Mouse (Mus musculus) thymus, adult 2 months (tissue): ENCODE measurements at regions not wholly inside any gene's neighbourhood (a gene's known extent, or its start where the extent isn't known, plus 50 kb on each side); places are given as distances from the start of the nearest gene placed in this dataset.

Source experiments
- CTCF ChIP-seq: fragments of 200-500 bp; IDR thresholded peaks from 2 replicates; pipeline ENCODE4 v1.5.1; 2012; ENCODE audit warnings: mild to moderate bottlenecking, control low read depth, low read length, moderate library complexity, borderline replicate concordance; ENCODE audit not compliant: control insufficient read depth, poor library complexity, insufficient read depth; ENCODE audit errors: extremely low read depth
- POLR2A ChIP-seq: fragments of 200-500 bp; IDR thresholded peaks from 2 replicates; pipeline ENCODE4 v1.6.1; 2012; ENCODE audit warnings: mild to moderate bottlenecking, low read length, control low read depth, moderate library complexity; ENCODE audit not compliant: control insufficient read depth, poor library complexity, insufficient read depth; ENCODE audit errors: extremely low read depth

GRCm38 (mm10) chr5:77481811-77482210 is 74.0 kb upstream of the Igfbp7 start:
- TF ChIP-seq CTCF (no peak), POLR2A (no peak)
